Mouse (Mus musculus): ENCODE data around the gene Timm44. TPM values are rescaled to one million over a fixed set of nuclear protein-coding genes. Genes with fewer than 3 reads are reported as not detected.

Gene Timm44
- total RNA-seq (2021) = 10 to 100 TPM; 58.9 to 75.6 TPM

GRCm38 (mm10) chr8:4275275-4276110 lies at the start of gene Timm44:
Gene Timm44 (minus strand): TSS chr8:4275913.
- DNase-seq (ENCODE audit: low spot score in 2 of 2) = peak; percentile 95
- intact Hi-C loops (cut with DNase I) = loop anchor here (1.0 to 5.0 kb wide), 2 partner anchors 37 to 47 kb away; partner anchors contain the start of genes Gm49320 and Map2k7

- intact Hi-C loops (cut with DNase I) = loop anchor here (5.0 kb wide), 2 partner anchors 48 to 88 kb away; partner anchors contain the start of genes Gm49320, Map2k7 and Timm44
- peak; percentile 98 to 99 for DNase-seq (ENCODE audit: low spot score in 2 of 2)
These were observed 49.5 kb upstream of the Timm44 start, which contains the start of the genes Ccl25 and Elavl1 for GRCm38 (mm10) chr8:4324983-4325750. Gene Ccl25 (plus strand): TSS chr8:4325210. Gene Elavl1 (minus strand): TSS chr8:4325413.

- peak in 1 of 2 experiments; percentile 63 for DNase-seq (ENCODE audit: low spot score in 2 of 2)
- intact Hi-C loops (cut with DNase I) = loop anchor here (5.0 kb wide), 1 partner anchor 47 kb away; the partner anchor contains the start of gene Timm44
These were observed 48.8 kb upstream of the Timm44 start for GRCm38 (mm10) chr8:4324525-4324924.

- intact Hi-C loops (cut with DNase I) = loop anchor here (5.0 kb wide), 1 partner anchor 47 kb away; the partner anchor contains the start of gene Timm44
- no peak for DNase-seq (ENCODE audit: low spot score in 2 of 2)
These were observed 48.2 kb upstream of the Timm44 start for GRCm38 (mm10) chr8:4323917-4324316.

GRCm38 (mm10) chr8:4322470-4322869 lies 46.8 kb upstream of the Timm44 start:
- intact Hi-C loops (cut with DNase I) = loop anchor here (1.0 to 5.0 kb wide), 2 partner anchors 45 to 73 kb away; partner anchors contain the start of gene Timm44
- peak; percentile 63 to 79 for DNase-seq (ENCODE audit: low spot score in 2 of 2)

- no peak for DNase-seq (ENCODE audit: low spot score in 2 of 2)
- intact Hi-C loops (cut with DNase I) = loop anchor here (5.0 kb wide), 1 partner anchor 44 kb away; the partner anchor contains the start of gene Timm44
These were observed 45.3 kb upstream of the Timm44 start for GRCm38 (mm10) chr8:4321031-4321430.

GRCm38 (mm10) chr8:4320404-4320803 lies 44.7 kb upstream of the Timm44 start:
- no peak for DNase-seq (ENCODE audit: low spot score in 2 of 2)
- intact Hi-C loops (cut with DNase I) = loop anchor here (5.0 kb wide), 1 partner anchor 43 kb away; the partner anchor contains the start of gene Timm44

GRCm38 (mm10) chr8:4319573-4319872 lies 43.8 kb upstream of the Timm44 start:
- intact Hi-C loops (cut with DNase I) = no loop called here
- no peak for DNase-seq (ENCODE audit: low spot score in 2 of 2)

GRCm38 (mm10) chr8:4318796-4319572 lies 43.3 kb upstream of the Timm44 start:
- intact Hi-C loops (cut with DNase I) = no loop called here
- no peak for DNase-seq (ENCODE audit: low spot score in 2 of 2)

GRCm38 (mm10) chr8:4318124-4318523 lies 42.4 kb upstream of the Timm44 start:
- no peak for DNase-seq (ENCODE audit: low spot score in 2 of 2)
- intact Hi-C loops (cut with DNase I) = no loop called here

- intact Hi-C loops (cut with DNase I) = no loop called here
- no peak for DNase-seq (ENCODE audit: low spot score in 2 of 2)
These were observed 39.1 kb upstream of the Timm44 start for GRCm38 (mm10) chr8:4314852-4315251.

GRCm38 (mm10) chr8:4313254-4314124 lies 37.8 kb upstream of the Timm44 start:
- DNase-seq (ENCODE audit: low spot score in 2 of 2) = no peak
- intact Hi-C loops (cut with DNase I) = no loop called here

- no peak for DNase-seq (ENCODE audit: low spot score in 2 of 2)
- intact Hi-C loops (cut with DNase I) = no loop called here
These were observed 36.4 kb upstream of the Timm44 start for GRCm38 (mm10) chr8:4312104-4312503.

GRCm38 (mm10) chr8:4305838-4306237 lies 30.1 kb upstream of the Timm44 start:
- intact Hi-C loops (cut with DNase I) = no loop called here
- no peak for DNase-seq (ENCODE audit: low spot score in 2 of 2)

- no peak for DNase-seq (ENCODE audit: low spot score in 2 of 2)
- intact Hi-C loops (cut with DNase I) = no loop called here
These were observed 28.4 kb upstream of the Timm44 start for GRCm38 (mm10) chr8:4304124-4304547.

GRCm38 (mm10) chr8:4297822-4298221 lies 22.1 kb upstream of the Timm44 start:
- DNase-seq (ENCODE audit: low spot score in 2 of 2) = no peak
- intact Hi-C loops (cut with DNase I) = no loop called here

- DNase-seq (ENCODE audit: low spot score in 2 of 2) = no peak
- intact Hi-C loops (cut with DNase I) = no loop called here
These were observed 17.0 kb upstream of the Timm44 start for GRCm38 (mm10) chr8:4292738-4293137.

- intact Hi-C loops (cut with DNase I) = loop anchor here (5.0 kb wide), 1 partner anchor 46 kb away; no protein-coding TSS in a partner anchor
- DNase-seq (ENCODE audit: low spot score in 2 of 2) = no peak
These were observed 375 bp upstream of the Timm44 start for GRCm38 (mm10) chr8:4276111-4276465.
